Mouse (Mus musculus) G1E (cell line): ENCODE results near the gene Spi1.

Experiments
- CTCF ChIP-seq: IDR thresholded peaks from 2 replicates; pipeline ENCODE4 v1.5.1; 2012; ENCODE audit warnings: low read depth, low read length, inconsistent platforms, mixed read lengths
- GATA2 ChIP-seq: IDR thresholded peaks from 2 replicates; pipeline ENCODE4 v1.6.1; 2012; ENCODE audit warnings: low read depth, low read length, inconsistent platforms, borderline replicate concordance
- POLR2AphosphoS5 ChIP-seq: IDR thresholded peaks from 2 replicates; pipeline ENCODE4 v1.6.1; 2012; ENCODE audit warnings: low read depth, low read length, inconsistent platforms; ENCODE audit not compliant: insufficient replicate concordance
- TAL1 ChIP-seq: conservative IDR thresholded peaks from 2 replicates; pipeline ENCODE4 v1.6.1; 2012; ENCODE audit warnings: low read depth, low read length, inconsistent platforms, mixed read lengths

- TF ChIP-seq CTCF (no peak), GATA2 (no peak), POLR2AphosphoS5 (no peak), TAL1 (no peak)
These were observed 38.8 kb downstream of the Spi1 start for GRCm38 (mm10) chr2:91121011-91121410.
